Mouse (Mus musculus) lung, postnatal 0 days (tissue): ENCODE measurements around the gene Mmadhc.

Experiments
- CTCF ChIP-seq: IDR thresholded peaks from 2 replicates; pipeline ENCODE4 v1.5.1; 2016; ENCODE audit warnings: antibody characterized with exemption, mild to moderate bottlenecking
- EP300 ChIP-seq: IDR thresholded peaks from 2 replicates; pipeline ENCODE4 v1.6.1; 2016; ENCODE audit warnings: antibody characterized with exemption, mild to moderate bottlenecking, control low read depth

DNA sequence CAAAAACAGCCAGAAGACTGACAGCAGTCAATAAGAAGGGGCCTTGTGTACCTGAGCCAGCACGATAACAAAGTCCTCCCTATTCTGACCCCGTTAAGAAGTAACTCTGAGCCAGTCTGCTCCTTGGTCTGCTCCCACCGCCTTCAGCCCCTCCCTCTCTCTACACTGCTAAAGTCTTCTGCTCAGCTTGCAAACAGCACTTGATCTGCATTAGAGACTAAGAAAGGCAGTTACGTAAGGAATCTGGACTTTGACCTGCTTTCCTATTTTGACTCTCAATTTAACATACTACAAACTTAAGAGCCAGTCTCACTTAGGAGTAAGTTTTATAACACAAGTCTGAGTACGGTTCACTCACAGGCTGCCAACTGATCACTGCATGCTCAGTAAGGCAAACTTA is 12.6 kb downstream of the Mmadhc start:
- no peak for TF ChIP-seq CTCF
- no peak for TF ChIP-seq EP300
